Mouse (Mus musculus) intestine, embryonic 16.5 days (tissue): Measurements from ENCODE around the gene Ptprn2. TPM values are rescaled to one million over a fixed set of nuclear protein-coding genes. Genes with fewer than 3 reads are reported as not detected.

Experiments used
- ATAC-seq: fragments of 200-750 bp; cut with Nextera tagmentation; 2 replicates; pipeline ENCODE4 v1.8.0; 2017; ENCODE audit warnings: moderate TSS enrichment, moderate library complexity
- H3K27ac ChIP-seq: fragments of 300-500 bp; sonication (generic); 2 replicates; pipeline ENCODE4 v1.5.1; 2014; ENCODE audit warnings: mild to moderate bottlenecking, low read length
- H3K27me3 ChIP-seq: fragments of 300-500 bp; sonication (generic); replicated peaks from 2 replicates; pipeline ENCODE4 v1.6.1; 2014; ENCODE audit warnings: low read length, control low read depth, mixed read lengths; ENCODE audit not compliant: control insufficient read depth, insufficient read depth
- H3K36me3 ChIP-seq: fragments of 300-500 bp; sonication (generic); 2 replicates; pipeline ENCODE4 v1.6.1; 2014; ENCODE audit warnings: low read length, control low read depth; ENCODE audit not compliant: control insufficient read depth, insufficient read depth
- H3K4me1 ChIP-seq: fragments of 300-500 bp; sonication (generic); 2 replicates; pipeline ENCODE4 v1.6.1; 2014; ENCODE audit warnings: low read length, control low read depth, mixed read lengths; ENCODE audit not compliant: control insufficient read depth, insufficient read depth
- H3K4me2 ChIP-seq: fragments of 300-500 bp; sonication (generic); 2 replicates; pipeline ENCODE4 v1.6.1; 2014; ENCODE audit warnings: low read depth, low read length, control low read depth
- H3K4me3 ChIP-seq: fragments of 300-500 bp; sonication (generic); 2 replicates; pipeline ENCODE4 v1.5.1; 2014; ENCODE audit warnings: mild to moderate bottlenecking, low read length
- H3K9ac ChIP-seq: fragments of 300-500 bp; sonication (generic); 2 replicates; pipeline ENCODE4 v1.6.1; 2014; ENCODE audit warnings: low read depth, low read length
- H3K9me3 ChIP-seq: fragments of 300-500 bp; sonication (generic); 2 replicates; pipeline ENCODE4 v1.6.1; 2016; ENCODE audit warnings: low read length, control low read depth; ENCODE audit not compliant: control insufficient read depth
- whole genome bisulfite sequencing: fragments of 180-500 bp; shearing (Covaris S2); extraction: QIAGEN DNeasy Blood & Tissue Kit; methylation state at CpG from one replicate; pipeline ENCODE4 v1.1.7; 2014; 5-methylcytosine and 5-hydroxymethylcytosine counted together
- polyA plus RNA-seq: library from polyadenylated mRNA; unstranded; fragments of >200 nt; fragmentation: Nextera tagmentation; extraction: Ambion mirVana; gene quantifications from 2 replicates; pipeline ENCODE4 v1.2.1, GENCODE M21; 2015

Gene Ptprn2
- polyA plus RNA-seq, 1 experiment from 2014 or later: 1.8 TPM

DNA sequence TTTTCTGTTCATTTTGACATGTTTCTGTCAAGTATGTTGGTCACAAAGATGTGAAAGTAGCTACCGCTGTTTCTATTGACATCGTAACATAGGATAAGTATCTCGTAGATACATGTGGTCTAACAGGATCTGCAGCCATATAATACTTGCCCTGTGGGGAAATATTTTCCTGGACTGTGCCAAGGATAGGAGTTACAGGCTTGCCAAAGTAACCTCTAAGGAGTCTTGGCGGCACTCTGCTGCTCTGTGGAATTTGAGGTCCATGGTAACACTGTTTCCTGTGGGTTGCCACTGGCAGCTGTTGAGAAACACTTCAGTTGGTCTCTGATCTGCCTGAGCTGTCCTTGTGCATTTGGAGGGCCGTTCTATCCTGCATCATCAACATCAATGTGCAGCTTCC is 317.8 kb downstream of the Ptprn2 start:
- Histone ChIP-seq H3K36me3 (no peaks in the 10 kb centered on the region), H3K4me2 (no peak overlapping the region), H3K27ac (no peak overlapping the region), H3K4me3 (no peak overlapping the region), H3K4me1 (no peaks in the 10 kb centered on the region), H3K9ac (no peak overlapping the region), H3K27me3 (no peaks in the 10 kb centered on the region), H3K9me3 (no peaks in the 10 kb centered on the region)
- no peak for ATAC-seq
- 92% methylated on average over 5 of the region's 5 CpGs for WGBS

GRCm38 (mm10) chr12:116804712-116805111 is 319.2 kb downstream of the Ptprn2 start:
- H3K4me3 ChIP-seq: no peak overlapping the region

GRCm38 (mm10) chr12:116805129-116805809 is 319.7 kb downstream of the Ptprn2 start:
- no peak overlapping the region for H3K4me3 ChIP-seq
- no peaks in the 10 kb centered on the region for H3K27me3 ChIP-seq
- H3K9me3 ChIP-seq: no peaks in the 10 kb centered on the region
- H3K27ac ChIP-seq: no peak overlapping the region
- no peak for ATAC-seq
- no peaks in the 10 kb centered on the region for H3K4me1 ChIP-seq
- no peak overlapping the region for H3K4me2 ChIP-seq
- 28% methylated on average over 2 of the region's 2 CpGs for WGBS
- no peaks in the 10 kb centered on the region for H3K36me3 ChIP-seq
- H3K9ac ChIP-seq: no peak overlapping the region

More at GRCm38 (mm10) chr12:116804712-116805111, 319.2 kb downstream of the Ptprn2 start:
- ATAC-seq: no peak
- Histone ChIP-seq H3K9me3 (no peaks in the 10 kb centered on the region), H3K27ac (no peak overlapping the region), H3K27me3 (no peaks in the 10 kb centered on the region), H3K4me1 (no peaks in the 10 kb centered on the region), H3K36me3 (no peaks in the 10 kb centered on the region), H3K4me2 (no peak overlapping the region), H3K9ac (no peak overlapping the region)
- 74% methylated on average over 2 of the region's 2 CpGs for WGBS

DNA sequence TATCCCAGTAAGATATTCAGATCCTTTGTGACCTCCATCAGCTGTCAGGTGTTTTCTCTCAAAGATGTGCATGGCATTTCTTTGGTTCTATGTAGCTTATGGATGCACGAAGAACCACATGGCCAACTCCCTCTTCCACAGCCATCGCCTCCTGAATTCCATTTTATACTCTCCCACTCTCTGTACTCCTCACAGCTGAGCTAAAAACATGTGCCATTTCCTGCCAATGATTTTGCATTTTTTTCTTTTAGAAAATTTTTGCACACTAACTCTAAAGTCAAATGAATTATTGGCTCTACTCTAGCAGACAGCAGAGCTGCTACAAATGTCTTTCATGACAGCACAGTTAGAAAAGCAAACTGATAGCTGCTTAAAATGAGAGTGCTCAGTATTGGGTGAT is 320.6 kb downstream of the Ptprn2 start:
- WGBS: 80% methylated on average over 2 of the region's 2 CpGs
- no peaks in the 10 kb centered on the region for H3K36me3 ChIP-seq
- H3K4me1 ChIP-seq: no peaks in the 10 kb centered on the region
- no peaks in the 10 kb centered on the region for H3K27me3 ChIP-seq
- H3K9ac ChIP-seq: no peak overlapping the region
- no peak overlapping the region for H3K4me2 ChIP-seq
- ATAC-seq: no peak
- H3K27ac ChIP-seq: no peak overlapping the region
- H3K4me3 ChIP-seq: no peak overlapping the region
- H3K9me3 ChIP-seq: no peaks in the 10 kb centered on the region

GRCm38 (mm10) chr12:116813012-116813411 is 327.5 kb downstream of the Ptprn2 start:
- 79% methylated on average over 5 of the region's 5 CpGs for WGBS
- Histone ChIP-seq H3K4me2 (no peak overlapping the region), H3K4me3 (no peak overlapping the region), H3K9ac (no peak overlapping the region), H3K27me3 (no peaks in the 10 kb centered on the region), H3K4me1 (no peaks in the 10 kb centered on the region), H3K9me3 (no peaks in the 10 kb centered on the region), H3K27ac (no peak overlapping the region), H3K36me3 (no peaks in the 10 kb centered on the region)
- no peak for ATAC-seq

- Histone ChIP-seq H3K36me3 (no peaks in the 10 kb centered on the region), H3K27me3 (no peaks in the 10 kb centered on the region), H3K4me1 (no peaks in the 10 kb centered on the region), H3K4me3 (no peak overlapping the region), H3K9ac (no peak overlapping the region), H3K27ac (no peak overlapping the region), H3K4me2 (no peak overlapping the region), H3K9me3 (no peaks in the 10 kb centered on the region)
- WGBS: 81% methylated on average over 2 of the region's 2 CpGs
- ATAC-seq: no peak
Measured at GRCm38 (mm10) chr12:116819836-116820235, 334.3 kb downstream of the Ptprn2 start.

- Histone ChIP-seq H3K27me3 (no peaks in the 10 kb centered on the region), H3K9me3 (no peaks in the 10 kb centered on the region), H3K27ac (no peak overlapping the region), H3K36me3 (no peaks in the 10 kb centered on the region), H3K9ac (no peak overlapping the region), H3K4me3 (no peak overlapping the region), H3K4me1 (no peaks in the 10 kb centered on the region), H3K4me2 (no peak overlapping the region)
- ATAC-seq: no peak
- WGBS: 91% methylated on average over 3 of the region's 3 CpGs
Measured at GRCm38 (mm10) chr12:116823341-116823740, 337.8 kb downstream of the Ptprn2 start.

- no peak overlapping the region for H3K4me2 ChIP-seq
- no peaks in the 10 kb centered on the region for H3K9me3 ChIP-seq
- no peaks in the 10 kb centered on the region for H3K36me3 ChIP-seq
- no peak overlapping the region for H3K9ac ChIP-seq
- no peak overlapping the region for H3K4me3 ChIP-seq
- no peak overlapping the region for H3K27ac ChIP-seq
- H3K4me1 ChIP-seq: no peaks in the 10 kb centered on the region
- no peak for ATAC-seq
- H3K27me3 ChIP-seq: no peaks in the 10 kb centered on the region
- WGBS: 48% methylated on average over 7 of the region's 7 CpGs
Measured at GRCm38 (mm10) chr12:116827748-116828147, 342.2 kb downstream of the Ptprn2 start.

- Histone ChIP-seq H3K9me3 (no peaks in the 10 kb centered on the region), H3K9ac (no peak overlapping the region), H3K36me3 (no peaks in the 10 kb centered on the region), H3K27me3 (no peaks in the 10 kb centered on the region), H3K4me2 (no peak overlapping the region), H3K27ac (no peak overlapping the region), H3K4me3 (no peak overlapping the region), H3K4me1 (no peaks in the 10 kb centered on the region)
- ATAC-seq: no peak
- 72% methylated on average over 3 of the region's 3 CpGs for WGBS
Measured at GRCm38 (mm10) chr12:116838611-116839192, 353.2 kb downstream of the Ptprn2 start.
